ENCODE assay signal across 8 mouse cellular contexts in genomic region chr4:136149734-136150133, GRCm38 (mm10). TPM values are rescaled to one million over a fixed set of nuclear protein-coding genes. Genes with fewer than 3 reads are reported as not detected.
DNase-seq lines count a peak whose midpoint lies in the region; ATAC-seq and TF ChIP-seq lines count a peak whose summit lies in the region.

No protein-coding gene starts in this region.

- no peak overlapping the region for H3K9ac ChIP-seq in liver, adult 2 months (ENCODE audit: low read depth, low read length)
- H3K9ac ChIP-seq in liver, embryonic 11.5 days (ENCODE audit: low read depth, low read length) = no peak overlapping the region

- peak; percentile 91 for TF ChIP-seq CTCF in liver, adult 2 months (IDR thresholded peaks at IDR 0.05; ENCODE audit: low read depth, low read length)
- TF ChIP-seq CTCF in spleen, adult 2 months (IDR thresholded peaks at IDR 0.05; ENCODE audit: extremely low read depth, insufficient read depth, insufficient read length, insufficient replicate concordance) = peak; percentile 77; the same call in 1 of the 2 replicates

- no peaks in the 10 kb centered on the region for H3K27me3 ChIP-seq in liver, adult 2 months (ENCODE audit: control insufficient read depth, insufficient read depth, low read length)
- H3K27me3 ChIP-seq in liver, embryonic 11.5 days (replicated peaks; ENCODE audit: control insufficient read depth, insufficient read depth, low read length) = peaks cover 38% of the 10 kb centered on the region
- H3K27me3 ChIP-seq in spleen, adult 2 months (ENCODE audit: control insufficient read depth, insufficient read depth, low read length) = no peaks in the 10 kb centered on the region

- no peaks in the 10 kb centered on the region for H3K9me3 ChIP-seq in liver, embryonic 11.5 days (ENCODE audit: control insufficient read depth, low read length)

- H3K4me2 ChIP-seq in liver, embryonic 11.5 days = no peak overlapping the region

- peak; percentile 29 to 58 for DNase-seq in cerebellum, postnatal 25 days
- DNase-seq in cerebellum, adult 8-10 months = no peak
- DNase-seq in liver, adult 2 months (ENCODE audit: extremely low read depth, low read depth, low spot score) = peak; percentile 55
- DNase-seq in liver, embryonic 11.5 days (ENCODE audit: low spot score) = no peak
- DNase-seq in brain, adult 2 months (ENCODE audit: low read depth, low spot score) = peak; percentile 48
- peak; percentile 58 to 82 for DNase-seq in kidney, postnatal 36 days
- peak in 1 of 2 experiments; percentile 66 for DNase-seq in spleen, adult 2 months (ENCODE audit: low read depth in 1 of 2, low spot score in 2 of 2)
- no peak for DNase-seq in frontal cortex, adult 2 months (ENCODE audit: extremely low spot score in 1 of 2, low spot score in 1 of 2)

- H3K36me3 ChIP-seq in liver, adult 2 months (ENCODE audit: control insufficient read depth, insufficient read depth, low read length) = peaks cover 3% of the 10 kb centered on the region; the same call in 1 of the 2 replicates
- H3K36me3 ChIP-seq in liver, embryonic 11.5 days (ENCODE audit: control insufficient read depth, insufficient read depth, low read length) = no peaks in the 10 kb centered on the region
- H3K36me3 ChIP-seq in spleen, adult 2 months (ENCODE audit: control insufficient read depth, insufficient read depth, low read length) = peaks cover 3% of the 10 kb centered on the region; the same call in 1 of the 2 replicates

- H3K27ac ChIP-seq in liver, adult 2 months (replicated peaks; ENCODE audit: insufficient read depth, low read depth, low read length) = no peak overlapping the region
- H3K27ac ChIP-seq in liver, embryonic 11.5 days (ENCODE audit: low read depth, low read length) = no peak overlapping the region
- H3K27ac ChIP-seq in spleen, adult 2 months (ENCODE audit: insufficient read depth, low read length) = no peak overlapping the region

- no peak for ATAC-seq in liver, embryonic 11.5 days (replicated peaks; ENCODE audit: low FRiP score)

- no peak for TF ChIP-seq POLR2A in liver, adult 2 months (IDR thresholded peaks at IDR 0.05; ENCODE audit: extremely low read depth, insufficient read depth, low read length)
- TF ChIP-seq POLR2A in spleen, adult 2 months (IDR thresholded peaks at IDR 0.05; ENCODE audit: low read depth, low read length) = no peak

- 39% methylated on average over 3 of the region's 3 CpGs for WGBS in liver, adult 2 months
- WGBS in liver, embryonic 11.5 days = 31% methylated on average over 3 of the region's 3 CpGs
- whole genome bisulfite sequencing in spleen, adult 2 months = 39% methylated on average over 3 of the region's 3 CpGs

- peaks cover 10% of the 10 kb centered on the region for H3K4me1 ChIP-seq in liver, adult 2 months (ENCODE audit: control insufficient read depth, insufficient read depth, low read length)
- peaks cover 21% of the 10 kb centered on the region for H3K4me1 ChIP-seq in liver, embryonic 11.5 days (replicated peaks; ENCODE audit: control insufficient read depth, insufficient read depth, low read length)
- peaks cover 17% of the 10 kb centered on the region for H3K4me1 ChIP-seq in spleen, adult 2 months (ENCODE audit: control insufficient read depth, insufficient read depth, insufficient read length)

- no peaks in the 10 kb centered on the region for H3K79me2 ChIP-seq in liver, adult 2 months (ENCODE audit: control insufficient read depth, insufficient read depth, low read length)

- no peak overlapping the region for H3K4me3 ChIP-seq in liver, adult 2 months (ENCODE audit: insufficient read depth, low read depth, low read length)
- H3K4me3 ChIP-seq in liver, embryonic 11.5 days (ENCODE audit: low read depth, low read length) = no peak overlapping the region
- H3K4me3 ChIP-seq in spleen, adult 2 months (ENCODE audit: extremely low read depth, insufficient read depth, insufficient read length) = no peak overlapping the region

RNA-seq across cellular contexts. Expression of gene Id3, which starts 6.4 kb away (rescaled TPM):
- total RNA-seq in liver, adult 2 months (2014; rRNA removed) = 33.2 and 47.4 TPM in 2 replicates
- polyA plus RNA-seq in liver, adult 2 months (2012; rRNA removed) = 181 and 274 TPM in 2 replicates
- 191 and 200 TPM in 2 replicates for polyA plus RNA-seq in liver, embryonic 11.5 days (2014; fragmentation: Nextera tagmentation; extraction: Ambion mirVana)
- 138 and 195 TPM in 2 replicates for polyA plus RNA-seq in spleen, adult 2 months (2012; rRNA removed)
- 90.0 and 90.1 TPM in 2 replicates for polyA plus RNA-seq in frontal cortex, adult 2 months (2012; rRNA removed)

RNA-seq across cellular contexts. Expression of gene E2f2, which starts 22.5 kb away (rescaled TPM):
- 0.40 and 0.46 TPM in 2 replicates for total RNA-seq in liver, adult 2 months (2014; rRNA removed)
- polyA plus RNA-seq in liver, adult 2 months (2012; rRNA removed) = 0.75 and 0.76 TPM in 2 replicates
- 9.0 and 9.2 TPM in 2 replicates for polyA plus RNA-seq in liver, embryonic 11.5 days (2014; fragmentation: Nextera tagmentation; extraction: Ambion mirVana)
- polyA plus RNA-seq in spleen, adult 2 months (2012; rRNA removed) = 32.1 and 33.5 TPM in 2 replicates
- polyA plus RNA-seq in frontal cortex, adult 2 months (2012; rRNA removed) = 0.25 and 0.34 TPM in 2 replicates

RNA-seq across cellular contexts. Expression of gene Asap3, which starts 56.4 kb away (rescaled TPM):
- 3.3 and 5.6 TPM in 2 replicates for total RNA-seq in liver, adult 2 months (2014; rRNA removed)
- polyA plus RNA-seq in liver, adult 2 months (2012; rRNA removed) = 5.2 and 5.8 TPM in 2 replicates
- 1.8 and 2.9 TPM in 2 replicates for polyA plus RNA-seq in liver, embryonic 11.5 days (2014; fragmentation: Nextera tagmentation; extraction: Ambion mirVana)
- 1.9 and 2.5 TPM in 2 replicates for polyA plus RNA-seq in spleen, adult 2 months (2012; rRNA removed)
- polyA plus RNA-seq in frontal cortex, adult 2 months (2012; rRNA removed) = 4.3 and 4.6 TPM in 2 replicates

Comparison
In these comparisons a context has a peak if more than half of its experiments do, and no peak if none do; other contexts are left out.
1. DNase-seq: peak in cerebellum, postnatal 25 days (2 of 2), liver, adult 2 months (single experiment), brain, adult 2 months (single experiment) and kidney, postnatal 36 days (2 of 2); none in cerebellum, adult 8-10 months (single experiment), liver, embryonic 11.5 days (single experiment) and frontal cortex, adult 2 months (0 of 2).